Mouse (Mus musculus) embryonic facial prominence, embryonic 11.5 days (tissue): ENCODE measurements around the gene Lama1. TPM values are rescaled to one million over a fixed set of nuclear protein-coding genes. Genes with fewer than 3 reads are reported as not detected.
"Not testable (repeated sequence)": the region's sequence is repeated elsewhere in the genome, so short reads cannot be mapped to it uniquely, and the experiment has no call there.

Experiments
- ATAC-seq: fragments of 200-750 bp; cut with Nextera tagmentation; replicated peaks from 2 replicates; pipeline ENCODE4 v1.8.0; 2017; ENCODE audit warnings: low read depth; ENCODE audit not compliant: insufficient number of reproducible peaks, low FRiP score, low TSS enrichment
- DNase-seq: peaks from one replicate; pipeline ENCODE4 v3.0.0-alpha.2; 2015; ENCODE audit warnings: low spot score
- H3K27ac ChIP-seq: fragments of 300-500 bp; sonication (generic); replicated peaks from 2 replicates; pipeline ENCODE4 v1.5.1; 2014; ENCODE audit warnings: mild to moderate bottlenecking, low read depth, low read length, control low read depth
- H3K27me3 ChIP-seq: fragments of 300-500 bp; sonication (generic); 2 replicates; pipeline ENCODE4 v1.6.1; 2014; ENCODE audit warnings: mild to moderate bottlenecking, low read length, moderate library complexity, mixed read lengths; ENCODE audit not compliant: control insufficient read depth, insufficient read depth
- H3K36me3 ChIP-seq: fragments of 300-500 bp; sonication (generic); replicated peaks from 2 replicates; pipeline ENCODE4 v1.6.1; 2014; ENCODE audit warnings: low read depth, mild to moderate bottlenecking, low read length, moderate library complexity, mixed read lengths; ENCODE audit not compliant: control insufficient read depth, insufficient read depth
- H3K4me1 ChIP-seq: fragments of 300-500 bp; sonication (generic); 2 replicates; pipeline ENCODE4 v1.6.1; 2014; ENCODE audit warnings: low read length, mixed read lengths; ENCODE audit not compliant: control insufficient read depth, insufficient read depth
- H3K4me2 ChIP-seq: fragments of 300-500 bp; sonication (generic); 2 replicates; pipeline ENCODE4 v1.6.1; 2014; ENCODE audit warnings: low read depth, mild to moderate bottlenecking, control low read depth, low read length, moderate library complexity
- H3K4me3 ChIP-seq: fragments of 300-500 bp; sonication (generic); 2 replicates; pipeline ENCODE4 v1.5.1; 2014; ENCODE audit warnings: low read depth, low read length, control low read depth
- H3K9ac ChIP-seq: fragments of 300-500 bp; sonication (generic); replicated peaks from 2 replicates; pipeline ENCODE4 v1.6.1; 2014; ENCODE audit warnings: mild to moderate bottlenecking, control low read depth, low read length
- H3K9me3 ChIP-seq: fragments of 300-500 bp; sonication (generic); replicated peaks from 2 replicates; pipeline ENCODE4 v1.6.1; 2016; ENCODE audit warnings: mild to moderate bottlenecking, low read length, inconsistent platforms, mixed read lengths; ENCODE audit not compliant: control insufficient read depth
- WGBS: fragments of 180-500 bp; shearing (Covaris S2); extraction: QIAGEN DNeasy Blood & Tissue Kit; methylation state at CpG from one replicate; pipeline ENCODE4 v1.1.7; 2014; 5-methylcytosine and 5-hydroxymethylcytosine counted together
- polyA plus RNA-seq: library from polyadenylated mRNA; unstranded; fragments of >200 nt; fragmentation: Nextera tagmentation; extraction: Ambion mirVana; gene quantifications from 2 replicates; pipeline ENCODE4 v1.2.1, GENCODE M21; 2014

The Lama1 gene
- polyA plus RNA-seq, 1 experiment from 2014 or later, result 9.4 TPM

DNA sequence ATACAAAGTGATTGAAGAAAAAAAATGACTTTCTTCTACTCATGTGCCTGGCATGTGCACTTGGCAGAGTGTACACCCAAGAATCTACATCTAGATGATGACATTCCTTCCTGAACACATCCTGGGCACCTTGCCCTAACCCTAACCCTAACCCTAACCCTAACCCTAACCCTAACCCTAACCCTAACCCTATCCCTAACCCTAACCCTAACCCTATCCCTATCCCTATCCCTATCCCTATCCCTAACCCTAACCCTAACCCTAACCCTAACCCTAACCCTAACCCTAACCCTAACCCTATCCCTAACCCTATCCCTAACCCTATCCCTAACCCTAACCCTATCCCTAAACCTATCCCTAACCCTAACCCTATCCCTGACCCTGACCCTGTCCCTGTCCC lies 44.2 kb downstream of the Lama1 start:
- not testable (repeated sequence) for DNase-seq, H3K4me1 ChIP-seq, H3K27ac ChIP-seq, H3K36me3 ChIP-seq, H3K27me3 ChIP-seq, H3K9me3 ChIP-seq, H3K9ac ChIP-seq, H3K4me2 ChIP-seq, ATAC-seq, H3K4me3 ChIP-seq

DNA sequence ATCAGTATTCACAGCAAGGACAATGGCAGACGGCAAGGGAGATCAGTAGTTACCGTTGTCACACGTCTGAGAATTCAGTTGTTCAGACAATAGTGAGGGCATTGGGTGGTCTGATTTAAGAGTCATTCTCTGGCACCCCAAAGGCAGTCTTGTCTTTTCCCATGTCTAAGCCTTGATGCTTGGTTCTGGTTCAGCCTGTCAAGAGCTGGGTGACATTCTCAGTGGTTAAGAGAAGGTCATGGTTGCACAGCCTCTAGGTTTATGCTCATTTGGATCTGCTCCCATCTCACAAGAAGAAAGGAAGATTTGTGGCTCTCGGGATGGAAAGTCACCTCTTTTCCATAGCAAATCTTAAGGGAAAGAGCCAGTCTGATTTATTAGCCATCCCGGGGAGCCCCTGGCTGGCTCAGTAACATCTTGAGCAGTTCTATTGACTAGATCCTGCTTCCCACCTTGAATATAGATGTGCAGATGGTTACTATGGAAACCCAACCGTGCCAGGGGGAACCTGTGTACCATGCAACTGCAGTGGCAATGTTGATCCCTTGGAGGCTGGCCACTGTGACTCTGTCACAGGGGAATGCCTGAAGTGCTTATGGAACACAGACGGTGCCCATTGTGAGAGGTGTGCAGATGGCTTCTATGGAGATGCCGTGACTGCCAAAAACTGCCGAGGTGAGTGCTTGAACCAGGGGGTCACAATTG lies 67.3 kb downstream of the Lama1 start:
- no peak for ATAC-seq
- Histone ChIP-seq H3K27ac (no peak overlapping the region), H3K4me2 (no peak overlapping the region), H3K27me3 (no peaks in the 10 kb centered on the region), H3K9ac (no peak overlapping the region), H3K36me3 (no peaks in the 10 kb centered on the region), H3K4me3 (no peak overlapping the region), H3K9me3 (no peaks in the 10 kb centered on the region), H3K4me1 (no peaks in the 10 kb centered on the region)
- WGBS, result 87% methylated on average over 9 of the region's 9 CpGs
- DNase-seq, result no peak

DNA sequence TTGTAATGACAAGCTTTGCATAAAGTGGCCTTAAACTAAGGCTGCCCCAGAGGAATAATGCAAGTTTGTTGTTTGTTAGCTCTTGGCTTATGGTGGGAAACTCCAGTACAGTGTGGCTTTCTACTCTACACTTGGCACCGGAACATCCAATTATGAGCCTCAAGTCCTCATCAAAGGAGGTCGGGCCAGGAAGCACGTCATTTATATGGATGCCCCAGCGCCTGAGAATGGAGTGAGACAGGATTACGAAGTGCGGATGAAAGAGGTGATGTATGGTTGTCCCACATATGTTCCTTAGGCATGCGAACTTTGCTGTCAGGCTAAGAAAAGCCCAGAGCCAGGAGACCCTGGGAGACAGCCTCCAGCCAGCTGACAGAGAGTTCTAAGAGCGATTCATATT lies 76.5 kb downstream of the Lama1 start:
- no peak overlapping the region for H3K4me2 ChIP-seq
- no peaks in the 10 kb centered on the region for H3K9me3 ChIP-seq
- no peak overlapping the region for H3K9ac ChIP-seq
- no peaks in the 10 kb centered on the region; the same call in none of the 2 replicates for H3K36me3 ChIP-seq
- ATAC-seq, result no peak
- no peak for DNase-seq
- 82% methylated on average over 8 of the region's 8 CpGs for WGBS
- no peak overlapping the region for H3K4me3 ChIP-seq
- no peak overlapping the region for H3K27ac ChIP-seq
- no peaks in the 10 kb centered on the region for H3K27me3 ChIP-seq
- H3K4me1 ChIP-seq, result no peaks in the 10 kb centered on the region

DNA sequence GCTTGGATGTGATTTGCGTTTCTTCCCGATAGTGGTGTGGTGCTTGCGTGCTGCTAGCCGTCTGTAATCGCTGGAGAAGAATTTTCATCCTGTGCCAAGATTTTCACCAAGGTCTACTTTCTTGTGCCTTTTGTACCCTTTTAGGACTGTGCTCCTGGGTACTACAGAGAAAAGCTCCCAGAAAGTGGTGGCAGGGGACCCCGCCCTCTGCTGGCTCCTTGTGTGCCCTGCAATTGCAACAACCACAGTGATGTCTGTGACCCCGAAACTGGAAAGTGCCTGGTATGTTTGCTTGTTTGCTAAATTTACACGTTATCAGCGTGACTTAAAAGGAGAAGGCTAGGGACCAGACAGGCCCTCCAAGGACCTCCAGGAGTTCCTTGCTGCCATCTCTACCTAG lies 79.7 kb downstream of the Lama1 start:
- Histone ChIP-seq H3K27ac (no peak overlapping the region), H3K4me2 (no peak overlapping the region), H3K4me1 (no peaks in the 10 kb centered on the region), H3K9ac (no peak overlapping the region), H3K36me3 (no peaks in the 10 kb centered on the region; the same call in 1 of the 2 replicates), H3K27me3 (no peaks in the 10 kb centered on the region), H3K9me3 (no peaks in the 10 kb centered on the region), H3K4me3 (no peak overlapping the region)
- ATAC-seq (no peak), DNase-seq (peak; percentile 22)
- WGBS, result 70% methylated on average over 9 of the region's 9 CpGs

DNA sequence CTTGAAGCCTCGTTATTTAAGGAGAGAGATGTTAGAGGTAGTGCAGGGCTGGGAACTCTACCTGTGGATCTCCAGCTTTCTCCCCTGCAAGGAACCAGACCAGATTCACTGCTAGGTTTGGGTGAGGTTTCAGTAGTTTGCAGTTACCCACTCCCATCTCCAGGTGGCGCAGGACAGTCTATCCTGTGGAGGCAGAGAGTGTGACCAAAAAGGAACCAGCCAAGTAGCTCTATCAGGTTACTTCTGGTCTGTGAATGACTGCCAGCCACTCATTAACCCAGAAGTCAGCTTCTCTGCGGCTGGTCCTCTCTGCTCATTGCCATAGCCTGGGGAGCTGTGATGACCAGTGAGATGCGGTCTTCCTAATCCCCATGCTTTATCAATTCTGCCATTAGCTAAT lies 82.8 kb downstream of the Lama1 start:
- DNase-seq, result peak; percentile 76
- Histone ChIP-seq H3K27me3 (no peaks in the 10 kb centered on the region), H3K9me3 (no peaks in the 10 kb centered on the region), H3K4me2 (no peak overlapping the region), H3K4me3 (no peak overlapping the region), H3K36me3 (no peaks in the 10 kb centered on the region; the same call in 1 of the 2 replicates), H3K4me1 (no peaks in the 10 kb centered on the region), H3K27ac (no peak overlapping the region), H3K9ac (no peak overlapping the region)
- ATAC-seq, result peak; percentile 70; the same call in 1 of the 2 replicates
- 57% methylated on average over 4 of the region's 4 CpGs for WGBS

DNA sequence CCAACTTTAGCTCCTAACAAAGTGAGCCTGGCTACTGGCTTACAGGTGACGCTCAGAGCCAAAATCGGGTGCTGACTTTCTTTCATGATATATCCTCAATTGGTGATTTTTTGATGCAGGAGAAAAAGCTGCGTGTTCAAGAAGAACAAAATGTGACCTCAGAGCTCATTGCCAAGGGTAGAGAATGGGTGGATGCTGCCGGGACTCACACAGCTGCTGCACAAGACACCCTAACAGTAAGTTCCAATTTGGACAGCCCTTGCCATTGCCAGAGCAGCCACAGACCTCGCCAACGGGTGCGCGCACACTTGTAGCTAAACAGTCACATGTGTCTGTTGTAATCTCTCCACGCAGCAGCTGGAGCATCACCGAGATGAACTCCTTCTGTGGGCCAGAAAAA lies 94.0 kb downstream of the Lama1 start:
- ATAC-seq, result no peak
- H3K9ac ChIP-seq, result no peak overlapping the region
- H3K27ac ChIP-seq, result no peak overlapping the region
- no peak for DNase-seq
- no peaks in the 10 kb centered on the region for H3K4me1 ChIP-seq
- H3K36me3 ChIP-seq, result no peaks in the 10 kb centered on the region; the same call in 1 of the 2 replicates
- no peaks in the 10 kb centered on the region for H3K27me3 ChIP-seq
- H3K4me3 ChIP-seq, result no peak overlapping the region
- no peaks in the 10 kb centered on the region for H3K9me3 ChIP-seq
- 91% methylated on average over 10 of the region's 10 CpGs for WGBS
- H3K4me2 ChIP-seq, result no peak overlapping the region

DNA sequence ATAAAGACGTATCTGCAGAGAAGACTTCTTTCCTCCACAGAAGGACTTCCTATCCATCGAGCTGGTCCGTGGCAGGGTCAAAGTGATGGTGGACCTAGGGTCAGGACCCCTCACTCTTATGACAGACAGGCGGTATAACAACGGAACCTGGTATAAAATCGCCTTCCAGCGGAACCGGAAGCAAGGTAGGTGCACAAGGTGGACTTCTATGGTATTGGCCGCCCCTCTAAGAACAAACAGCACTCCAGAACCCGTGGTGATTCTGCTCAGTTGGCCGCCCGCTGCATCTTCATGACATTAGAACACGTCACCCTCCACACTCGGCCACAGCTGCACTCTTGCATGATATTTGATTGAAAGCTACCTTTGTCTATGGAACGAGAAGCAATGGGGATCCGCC lies 112.1 kb downstream of the Lama1 start:
- DNase-seq (no peak), ATAC-seq (no peak)
- Histone ChIP-seq H3K4me1 (no peaks in the 10 kb centered on the region), H3K27ac (no peak overlapping the region), H3K36me3 (peaks cover 3% of the 10 kb centered on the region), H3K4me3 (no peak overlapping the region), H3K4me2 (no peak overlapping the region), H3K27me3 (no peaks in the 10 kb centered on the region), H3K9me3 (no peaks in the 10 kb centered on the region), H3K9ac (no peak overlapping the region)
- 91% methylated on average over 16 of the region's 16 CpGs for WGBS

DNA sequence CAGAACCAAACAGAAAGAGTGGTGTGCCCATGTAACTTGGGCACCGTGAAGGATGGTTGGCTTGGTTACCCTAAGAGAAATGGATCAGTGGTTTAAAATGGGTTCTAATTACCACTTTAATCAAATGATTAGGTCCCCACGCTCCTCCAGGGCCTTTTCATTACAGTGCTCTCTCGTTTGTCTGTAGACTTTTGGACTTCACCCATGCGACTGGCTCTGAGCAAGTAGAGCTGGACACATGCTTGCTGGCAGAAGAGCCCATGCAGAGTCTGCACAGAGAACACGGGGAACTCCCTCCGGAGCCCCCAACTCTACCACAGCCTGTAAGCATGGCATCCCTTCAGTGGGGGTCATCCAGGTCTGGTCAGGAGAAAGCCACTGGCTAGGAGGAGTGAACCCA lies 116.6 kb downstream of the Lama1 start:
- H3K4me3 ChIP-seq, result no peak overlapping the region
- WGBS, result 90% methylated on average over 6 of the region's 6 CpGs
- no peaks in the 10 kb centered on the region for H3K4me1 ChIP-seq
- no peak for DNase-seq
- no peak for ATAC-seq
- H3K27ac ChIP-seq, result no peak overlapping the region
- no peaks in the 10 kb centered on the region for H3K27me3 ChIP-seq
- no peak overlapping the region for H3K4me2 ChIP-seq
- no peak overlapping the region for H3K9ac ChIP-seq
- H3K36me3 ChIP-seq, result peaks cover 5% of the 10 kb centered on the region
- no peaks in the 10 kb centered on the region for H3K9me3 ChIP-seq
